Mouse (Mus musculus): Measurements from ENCODE around the gene Fank1. TPM values are rescaled to one million over a fixed set of nuclear protein-coding genes. Genes with fewer than 3 reads are reported as not detected.

Fank1 gene
- polyA plus RNA-seq, 1 experiment from 2014 or later = 0.36 TPM

- Histone ChIP-seq H3K27ac (ENCODE audit: low read length) (no peak overlapping the region), H3K4me3 (ENCODE audit: low read length) (no peak overlapping the region), H3K9me3 (ENCODE audit: low read length) (no peaks in the 10 kb centered on the region), H3K27me3 (ENCODE audit: insufficient read depth, low read length) (no peaks in the 10 kb centered on the region), H3K4me2 (replicated peaks; ENCODE audit: low read depth, low read length) (no peak overlapping the region), H3K4me1 (ENCODE audit: insufficient read depth, low read length) (no peaks in the 10 kb centered on the region), H3K36me3 (ENCODE audit: insufficient read depth, low read length) (no peaks in the 10 kb centered on the region), H3K9ac (replicated peaks; ENCODE audit: low read length) (no peak overlapping the region)
- 63% methylated on average over 10 of the region's 10 CpGs for WGBS
- ATAC-seq (ENCODE audit: low FRiP score, low TSS enrichment) = no peak
These were observed 11.3 kb upstream of the Fank1 start for GRCm38 (mm10) chr7:133765240-133765848.

- Histone ChIP-seq H3K27ac (ENCODE audit: low read length) (no peak overlapping the region), H3K36me3 (ENCODE audit: insufficient read depth, low read length) (no peaks in the 10 kb centered on the region), H3K4me2 (replicated peaks; ENCODE audit: low read depth, low read length) (no peak overlapping the region), H3K4me1 (ENCODE audit: insufficient read depth, low read length) (no peaks in the 10 kb centered on the region), H3K9ac (replicated peaks; ENCODE audit: low read length) (no peak overlapping the region), H3K9me3 (ENCODE audit: low read length) (no peaks in the 10 kb centered on the region), H3K4me3 (ENCODE audit: low read length) (no peak overlapping the region), H3K27me3 (ENCODE audit: insufficient read depth, low read length) (no peaks in the 10 kb centered on the region)
- ATAC-seq (ENCODE audit: low FRiP score, low TSS enrichment) = no peak
- 92% methylated on average over 13 of the region's 13 CpGs for WGBS
These were observed 10.8 kb upstream of the Fank1 start for GRCm38 (mm10) chr7:133765849-133766243.

- Histone ChIP-seq H3K36me3 (ENCODE audit: insufficient read depth, low read length) (no peaks in the 10 kb centered on the region), H3K4me3 (ENCODE audit: low read length) (no peak overlapping the region), H3K4me1 (ENCODE audit: insufficient read depth, low read length) (no peaks in the 10 kb centered on the region), H3K9me3 (ENCODE audit: low read length) (no peaks in the 10 kb centered on the region), H3K4me2 (replicated peaks; ENCODE audit: low read depth, low read length) (no peak overlapping the region), H3K9ac (replicated peaks; ENCODE audit: low read length) (no peak overlapping the region), H3K27ac (ENCODE audit: low read length) (no peak overlapping the region), H3K27me3 (ENCODE audit: insufficient read depth, low read length) (no peaks in the 10 kb centered on the region)
- no peak for ATAC-seq (ENCODE audit: low FRiP score, low TSS enrichment)
- 76% methylated on average over 4 of the region's 4 CpGs for WGBS
These were observed 8.6 kb upstream of the Fank1 start for GRCm38 (mm10) chr7:133768027-133768426.

GRCm38 (mm10) chr7:133768517-133768916 is 8.1 kb upstream of the Fank1 start:
- Histone ChIP-seq H3K27ac (ENCODE audit: low read length) (no peak overlapping the region), H3K36me3 (ENCODE audit: insufficient read depth, low read length) (no peaks in the 10 kb centered on the region), H3K4me3 (ENCODE audit: low read length) (no peak overlapping the region), H3K27me3 (ENCODE audit: insufficient read depth, low read length) (no peaks in the 10 kb centered on the region), H3K9ac (replicated peaks; ENCODE audit: low read length) (no peak overlapping the region), H3K4me1 (ENCODE audit: insufficient read depth, low read length) (no peaks in the 10 kb centered on the region), H3K9me3 (ENCODE audit: low read length) (no peaks in the 10 kb centered on the region), H3K4me2 (replicated peaks; ENCODE audit: low read depth, low read length) (no peak overlapping the region)
- no peak for ATAC-seq (ENCODE audit: low FRiP score, low TSS enrichment)
- WGBS = 42% methylated on average over 5 of the region's 5 CpGs

DNA sequence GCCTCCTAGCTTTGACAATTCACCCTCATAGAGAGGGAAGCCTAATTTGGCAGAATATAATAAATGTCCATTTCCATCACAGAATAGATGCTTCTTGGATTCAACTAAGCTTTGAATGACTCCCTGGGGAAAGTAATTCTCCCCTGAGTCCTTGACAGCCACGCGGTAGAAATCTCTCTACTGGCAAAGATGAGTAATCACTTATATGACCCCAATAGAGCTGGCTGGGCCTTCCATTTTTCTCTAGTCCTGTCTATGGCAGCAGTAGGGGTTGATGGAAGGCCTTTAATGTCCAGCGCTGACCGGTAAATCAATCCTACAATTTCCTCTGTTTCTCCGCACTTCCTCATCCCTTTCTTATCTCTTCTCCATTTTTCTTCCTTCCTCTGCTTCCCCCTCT is 1.5 kb upstream of the Fank1 start:
- peaks cover 10% of the 10 kb centered on the region for H3K4me1 ChIP-seq (ENCODE audit: insufficient read depth, low read length)
- no peaks in the 10 kb centered on the region for H3K9me3 ChIP-seq (ENCODE audit: low read length)
- WGBS = 59% methylated on average over 5 of the region's 5 CpGs
- peak overlapping the region; percentile 86; the same call in 1 of the 2 replicates for H3K4me2 ChIP-seq (replicated peaks; ENCODE audit: low read depth, low read length)
- peaks cover 12% of the 10 kb centered on the region for H3K27me3 ChIP-seq (ENCODE audit: insufficient read depth, low read length)
- no peak overlapping the region for H3K27ac ChIP-seq (ENCODE audit: low read length)
- no peak overlapping the region for H3K4me3 ChIP-seq (ENCODE audit: low read length)
- no peaks in the 10 kb centered on the region for H3K36me3 ChIP-seq (ENCODE audit: insufficient read depth, low read length)
- no peak overlapping the region for H3K9ac ChIP-seq (replicated peaks; ENCODE audit: low read length)
- ATAC-seq (ENCODE audit: low FRiP score, low TSS enrichment) = no peak

DNA sequence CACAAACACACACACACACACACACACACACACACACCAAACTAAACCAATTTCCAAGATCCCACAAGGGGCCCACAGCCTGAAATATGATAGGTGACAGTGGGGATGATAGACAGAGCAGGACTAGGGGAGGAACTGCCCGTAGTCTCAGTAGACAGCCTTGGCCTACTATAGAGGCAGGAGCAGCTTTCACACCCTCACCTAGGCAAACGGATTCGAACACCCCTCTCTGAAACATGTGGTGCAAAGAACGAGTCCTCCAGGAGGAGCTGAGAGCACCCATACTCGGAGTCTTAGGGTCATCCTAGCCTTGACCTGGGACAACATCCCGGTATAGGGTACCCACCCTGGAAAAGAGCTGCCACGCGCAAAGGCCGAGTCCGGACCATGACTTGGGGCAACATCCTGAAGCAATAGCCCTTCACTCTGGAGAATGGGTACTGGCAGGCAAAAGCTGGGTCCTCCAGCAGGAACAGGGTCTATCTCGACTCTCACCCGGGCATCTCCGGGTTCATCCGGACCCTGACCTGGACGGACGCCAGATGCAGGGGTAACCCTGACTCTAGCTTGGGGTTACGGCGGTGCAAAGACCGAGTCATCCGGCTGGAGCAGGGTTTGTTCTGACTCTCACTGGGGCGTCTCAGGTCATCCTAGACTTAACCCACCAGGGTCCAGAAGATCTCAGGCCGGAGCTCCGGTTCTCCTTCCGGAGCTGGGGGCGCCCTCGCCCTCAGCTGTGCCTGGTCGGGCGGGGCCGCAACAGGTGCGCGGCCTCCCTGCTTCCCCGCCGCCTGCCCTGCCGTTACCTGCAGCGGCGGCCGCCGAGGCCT is 650 bp upstream of the Fank1 start:
- no peaks in the 10 kb centered on the region for H3K9me3 ChIP-seq (ENCODE audit: low read length)
- H3K27ac ChIP-seq (ENCODE audit: low read length) = no peak overlapping the region
- H3K27me3 ChIP-seq (ENCODE audit: insufficient read depth, low read length) = peaks cover 12% of the 10 kb centered on the region
- ATAC-seq (ENCODE audit: low FRiP score, low TSS enrichment) = no peak; the same call in none of the 2 replicates
- H3K4me1 ChIP-seq (ENCODE audit: insufficient read depth, low read length) = peaks cover 10% of the 10 kb centered on the region
- H3K9ac ChIP-seq (replicated peaks; ENCODE audit: low read length) = peak overlapping the region; percentile 83
- H3K4me2 ChIP-seq (replicated peaks; ENCODE audit: low read depth, low read length) = peak overlapping the region; percentile 86
- no peaks in the 10 kb centered on the region for H3K36me3 ChIP-seq (ENCODE audit: insufficient read depth, low read length)
- peak overlapping the region; percentile 83 for H3K4me3 ChIP-seq (ENCODE audit: low read length)
- 4% methylated on average over 38 of the region's 38 CpGs for WGBS

- WGBS = 59% methylated on average over 6 of the region's 6 CpGs
- H3K9ac ChIP-seq (replicated peaks; ENCODE audit: low read length) = no peak overlapping the region
- no peak overlapping the region for H3K4me2 ChIP-seq (replicated peaks; ENCODE audit: low read depth, low read length)
- H3K4me1 ChIP-seq (ENCODE audit: insufficient read depth, low read length) = no peaks in the 10 kb centered on the region
- no peaks in the 10 kb centered on the region for H3K36me3 ChIP-seq (ENCODE audit: insufficient read depth, low read length)
- no peaks in the 10 kb centered on the region for H3K9me3 ChIP-seq (ENCODE audit: low read length)
- no peak overlapping the region for H3K27ac ChIP-seq (ENCODE audit: low read length)
- H3K27me3 ChIP-seq (ENCODE audit: insufficient read depth, low read length) = peaks cover 4% of the 10 kb centered on the region
- no peak for ATAC-seq (ENCODE audit: low FRiP score, low TSS enrichment)
- H3K4me3 ChIP-seq (ENCODE audit: low read length) = no peak overlapping the region
These were observed 4.9 kb downstream of the Fank1 start for GRCm38 (mm10) chr7:133781583-133781982.

DNA sequence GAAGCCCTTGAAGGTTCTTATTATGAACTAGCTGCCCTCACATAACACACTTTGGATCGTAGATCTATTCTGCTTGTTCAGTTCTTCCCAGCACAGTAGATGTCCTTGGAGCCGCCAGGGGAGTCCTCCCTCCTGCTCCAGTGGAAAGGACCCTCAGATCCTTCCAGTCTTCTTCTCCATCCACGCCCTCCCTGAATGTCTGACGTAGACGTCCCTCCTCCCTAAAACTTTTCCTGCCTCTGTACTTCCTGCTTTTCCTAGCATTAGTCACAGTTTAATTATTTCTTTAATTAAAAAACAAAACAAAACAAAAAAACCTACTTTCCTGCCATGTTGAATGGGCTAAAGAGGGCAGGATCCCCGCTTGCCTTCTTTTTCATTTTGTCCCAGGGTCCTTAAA is 5.3 kb downstream of the Fank1 start:
- Histone ChIP-seq H3K27ac (ENCODE audit: low read length) (no peak overlapping the region), H3K9ac (replicated peaks; ENCODE audit: low read length) (no peak overlapping the region), H3K9me3 (ENCODE audit: low read length) (no peaks in the 10 kb centered on the region), H3K4me3 (ENCODE audit: low read length) (no peak overlapping the region), H3K4me2 (replicated peaks; ENCODE audit: low read depth, low read length) (no peak overlapping the region), H3K36me3 (ENCODE audit: insufficient read depth, low read length) (no peaks in the 10 kb centered on the region), H3K4me1 (ENCODE audit: insufficient read depth, low read length) (no peaks in the 10 kb centered on the region), H3K27me3 (ENCODE audit: insufficient read depth, low read length) (peaks cover 4% of the 10 kb centered on the region)
- WGBS = 61% methylated on average over 6 of the region's 6 CpGs
- no peak for ATAC-seq (ENCODE audit: low FRiP score, low TSS enrichment)

DNA sequence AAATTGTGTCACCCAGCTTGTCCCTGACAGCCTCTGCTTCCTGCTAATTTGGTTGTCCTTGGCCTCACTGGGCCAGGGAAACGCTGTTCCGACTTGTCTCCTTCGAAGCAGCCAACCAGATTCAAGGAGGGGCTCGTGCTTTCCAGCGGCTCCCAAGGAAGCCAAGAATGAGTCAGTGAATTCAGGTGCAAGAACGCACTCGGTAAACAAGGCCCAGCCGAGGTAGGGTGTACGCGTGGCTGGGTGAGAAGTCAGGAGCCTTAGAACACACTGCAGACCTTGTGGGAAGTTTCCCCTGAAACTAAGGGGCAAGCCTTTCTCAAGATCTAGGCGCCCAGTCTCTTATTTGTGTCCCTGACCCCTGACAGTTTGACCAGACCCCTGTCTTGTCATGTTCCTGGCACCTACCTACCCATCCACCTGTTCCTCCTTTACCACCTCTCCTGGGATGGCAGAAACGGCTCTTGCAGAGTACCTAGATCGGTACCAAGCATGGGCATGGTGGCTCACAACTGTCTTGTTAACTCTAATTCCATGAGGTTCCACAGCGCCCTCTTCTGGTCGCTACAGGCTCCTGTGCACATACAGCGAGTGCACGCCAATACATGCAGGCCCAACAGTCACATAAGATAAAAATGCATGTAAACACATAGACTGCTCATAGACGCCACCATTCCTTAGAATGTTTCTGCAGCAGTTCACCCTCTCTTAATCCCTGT is 6.2 kb downstream of the Fank1 start, which contains the start of gene Dhx32:
TSS of gene Dhx32 (minus strand) at position 10 of the 719 bp plus-strand sequence.
- no peaks in the 10 kb centered on the region for H3K36me3 ChIP-seq (ENCODE audit: insufficient read depth, low read length)
- no peak within 1 kb of the TSS for H3K4me3 ChIP-seq (ENCODE audit: low read length)
- ATAC-seq (ENCODE audit: low FRiP score, low TSS enrichment) = 0 out of 2 replicates have a peak, but pooled peaks have one; percentile 63
- H3K27me3 ChIP-seq (ENCODE audit: insufficient read depth, low read length) = peaks cover 4% of the 10 kb centered on the region
- no peaks in the 10 kb centered on the region for H3K9me3 ChIP-seq (ENCODE audit: low read length)
- H3K4me1 ChIP-seq (ENCODE audit: insufficient read depth, low read length) = no peaks in the 10 kb centered on the region
- WGBS = 27% methylated on average over 18 of the region's 18 CpGs
- H3K9ac ChIP-seq (replicated peaks; ENCODE audit: low read length) = no peak within 1 kb of the TSS; the same call in 1 of the 2 replicates
- H3K4me2 ChIP-seq (replicated peaks; ENCODE audit: low read depth, low read length) = no peak within 1 kb of the TSS
- no peak within 1 kb of the TSS for H3K27ac ChIP-seq (ENCODE audit: low read length)
